25 mouse cellular contexts compared by ENCODE assay signal in genomic region chr7:25884272-25884671, GRCm38 (mm10). TPM values are rescaled to one million over a fixed set of nuclear protein-coding genes. Genes with fewer than 3 reads are reported as not detected.
DNase-seq lines count a peak whose midpoint lies in the region; ATAC-seq and TF ChIP-seq lines count a peak whose summit lies in the region.
"Had no signal": no experiment of that assay in that cellular context is flagged by ENCODE, and none has a peak within 500 bp of the region (broad histone marks: within the 10 kb centered on the region; RNA-seq: fewer than 3 reads in every experiment).

No protein-coding gene starts in this region.

- H3K9me3 ChIP-seq in kidney, embryonic 16.5 days (ENCODE audit: low read length), result no peaks in the 10 kb centered on the region
- H3K9me3 ChIP-seq in liver, postnatal 0 days (ENCODE audit: low read length), result no peaks in the 10 kb centered on the region
- H3K9me3 ChIP-seq in liver, embryonic 12.5 days (replicated peaks), result no peaks in the 10 kb centered on the region
- H3K9me3 ChIP-seq: embryonic facial prominence, embryonic 13.5 days; embryonic facial prominence, embryonic 15.5 days; forebrain, embryonic 10.5 days; forebrain, embryonic 12.5 days had no signal

- H3K9ac ChIP-seq in kidney, embryonic 16.5 days (replicated peaks; ENCODE audit: low read length), result no peak overlapping the region
- H3K9ac ChIP-seq in liver, postnatal 0 days (replicated peaks), result no peak overlapping the region
- no peak overlapping the region for H3K9ac ChIP-seq in liver, embryonic 12.5 days
- H3K9ac ChIP-seq: embryonic facial prominence, embryonic 13.5 days; embryonic facial prominence, embryonic 15.5 days; forebrain, embryonic 12.5 days had no signal

- H3K36me3 ChIP-seq in kidney, embryonic 16.5 days (ENCODE audit: insufficient read depth, low read length), result no peaks in the 10 kb centered on the region
- no peaks in the 10 kb centered on the region for H3K36me3 ChIP-seq in liver, postnatal 0 days (replicated peaks; ENCODE audit: insufficient read depth, low read length)
- H3K36me3 ChIP-seq in liver, embryonic 12.5 days, result no peaks in the 10 kb centered on the region
- H3K36me3 ChIP-seq: embryonic facial prominence, embryonic 13.5 days; embryonic facial prominence, embryonic 15.5 days; forebrain, embryonic 10.5 days; forebrain, embryonic 12.5 days had no signal

- 80% methylated on average over 1 of the region's 1 CpGs for WGBS in kidney, embryonic 16.5 days
- WGBS in liver, postnatal 0 days (ENCODE audit: insufficient replicate concordance), result 78% methylated on average over 1 of the region's 1 CpGs
- 69% methylated on average over 1 of the region's 1 CpGs for WGBS in liver, embryonic 12.5 days (ENCODE audit: insufficient replicate concordance)

- DNase-seq in kidney, adult 9 months, result peak; percentile 19
- no peak for DNase-seq in liver, postnatal 0 days
- DNase-seq in lung, postnatal 25 days (ENCODE audit: low spot score), result peak; percentile 55
- no peak for DNase-seq in lung, adult 18-20 months
- DNase-seq: adrenal gland, adult 2 months; adrenal gland, postnatal 10 days; adrenal gland, postnatal 25 days; cerebellum, adult 11 months; cerebellum, adult 18-20 months; cerebellum, adult 8-10 months; cerebellum, adult 9-11 months; cerebellum, postnatal 14 days; cerebellum, postnatal 36 days; embryo, embryonic 11 days had no signal

- H3K4me2 ChIP-seq in kidney, embryonic 16.5 days (replicated peaks; ENCODE audit: low read depth, low read length), result no peak overlapping the region
- H3K4me2 ChIP-seq in liver, postnatal 0 days (ENCODE audit: low read depth, low read length), result no peak overlapping the region
- H3K4me2 ChIP-seq in liver, embryonic 12.5 days, result no peak overlapping the region
- H3K4me2 ChIP-seq: embryonic facial prominence, embryonic 13.5 days; embryonic facial prominence, embryonic 15.5 days; forebrain, embryonic 12.5 days had no signal

- 0 out of 2 replicates have a peak, but pooled peaks cover 2% of the 10 kb centered on the region for H3K27me3 ChIP-seq in kidney, embryonic 16.5 days (ENCODE audit: insufficient read depth, low read length)
- H3K27me3 ChIP-seq in liver, postnatal 0 days (ENCODE audit: insufficient read depth, low read length), result no peaks in the 10 kb centered on the region
- peaks cover 18% of the 10 kb centered on the region for H3K27me3 ChIP-seq in liver, embryonic 12.5 days (replicated peaks)
- H3K27me3 ChIP-seq: forebrain, embryonic 12.5 days had no signal

- no peaks in the 10 kb centered on the region for H3K4me1 ChIP-seq in kidney, embryonic 16.5 days (ENCODE audit: insufficient read depth, low read length)
- H3K4me1 ChIP-seq in liver, postnatal 0 days (ENCODE audit: insufficient read depth), result no peaks in the 10 kb centered on the region
- H3K4me1 ChIP-seq in liver, embryonic 12.5 days, result no peaks in the 10 kb centered on the region
- H3K4me1 ChIP-seq: embryonic facial prominence, embryonic 13.5 days; embryonic facial prominence, embryonic 15.5 days; forebrain, embryonic 10.5 days; forebrain, embryonic 12.5 days had no signal

- TF ChIP-seq EP300 in liver, postnatal 0 days (IDR thresholded peaks at IDR 0.05; ENCODE audit: low read depth), result peak; percentile 47; the same call in 1 of the 2 replicates

- H3K4me3 ChIP-seq in kidney, embryonic 16.5 days (ENCODE audit: low read length), result no peak overlapping the region
- no peak overlapping the region for H3K4me3 ChIP-seq in liver, postnatal 0 days (ENCODE audit: low read depth, low read length)
- H3K4me3 ChIP-seq in liver, embryonic 12.5 days, result no peak overlapping the region
- H3K4me3 ChIP-seq: embryonic facial prominence, embryonic 13.5 days; embryonic facial prominence, embryonic 15.5 days; erythroblast, embryonic 14.5 days; forebrain, embryonic 10.5 days; forebrain, embryonic 12.5 days had no signal

- no peak for ATAC-seq in kidney, embryonic 16.5 days (ENCODE audit: low FRiP score, low TSS enrichment)
- no peak for ATAC-seq in liver, postnatal 0 days
- no peak for ATAC-seq in liver, embryonic 12.5 days
- ATAC-seq: forebrain, embryonic 14.5 days had no signal

- TF ChIP-seq CTCF in liver, postnatal 0 days (IDR thresholded peaks at IDR 0.05; ENCODE audit: low read depth), result no peak

- no peak overlapping the region for H3K27ac ChIP-seq in kidney, embryonic 16.5 days (ENCODE audit: low read length)
- H3K27ac ChIP-seq in liver, postnatal 0 days (ENCODE audit: low read depth), result no peak overlapping the region
- H3K27ac ChIP-seq in liver, embryonic 12.5 days, result no peak overlapping the region
- H3K27ac ChIP-seq: embryonic facial prominence, embryonic 13.5 days; embryonic facial prominence, embryonic 15.5 days; forebrain, embryonic 10.5 days; forebrain, embryonic 12.5 days had no signal

RNA-seq across cellular contexts. Expression of gene Cyp2b10, which starts 13.1 kb away (rescaled TPM):
- polyA plus RNA-seq in kidney, embryonic 16.5 days (2015; fragmentation: Nextera tagmentation; extraction: Ambion mirVana), result not detected in 2 replicates
- polyA plus RNA-seq in liver, postnatal 0 days (2015; fragmentation: Nextera tagmentation; extraction: Ambion mirVana), result 3.4 and 5.8 TPM in 2 replicates
- 0.06 TPM in 1 of 2 replicates, not detected in the other for polyA plus RNA-seq in liver, embryonic 12.5 days (2016; fragmentation: Nextera tagmentation; extraction: Ambion mirVana)
- polyA plus RNA-seq: brain, embryonic 14.5 days; C2C12; embryonic facial prominence, embryonic 11.5 days; embryonic facial prominence, embryonic 13.5 days; embryonic facial prominence, embryonic 15.5 days; erythroblast, embryonic 14.5 days; forebrain, embryonic 10.5 days; forebrain, embryonic 12.5 days; forebrain, embryonic 14.5 days had no signal

Comparison
In these comparisons a context has a peak if more than half of its experiments do, and no peak if none do; other contexts are left out.
1. DNase-seq: peak in kidney, adult 9 months (single experiment) and lung, postnatal 25 days (single experiment); none in liver, postnatal 0 days (single experiment) and lung, adult 18-20 months (0 of 2).